Mouse (Mus musculus): ENCODE data around the gene Ggta1. TPM values are rescaled to one million over a fixed set of nuclear protein-coding genes. Genes with fewer than 3 reads are reported as not detected.

Gene Ggta1
- polyA plus RNA-seq, 1 experiment from 2014 or later, result 16.4 TPM

DNA sequence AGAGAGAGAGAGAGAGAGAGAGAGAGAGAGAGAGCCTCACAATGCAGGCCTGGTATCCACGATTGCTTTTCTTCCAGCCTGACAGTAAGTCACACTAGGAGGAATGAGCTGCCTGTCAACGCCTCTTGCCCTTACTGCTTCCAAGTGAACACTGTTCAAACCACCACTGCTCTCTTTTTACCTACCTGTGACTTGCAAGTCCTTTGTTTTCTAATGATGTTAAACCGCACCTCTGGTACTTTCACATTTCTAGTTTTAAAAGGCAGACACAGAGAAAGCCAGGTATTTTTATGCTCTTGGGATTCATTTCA, 15.7 kb upstream of the Ggta1 start:
- no peaks in the 10 kb centered on the region for H3K9me3 ChIP-seq (ENCODE audit: low read depth, low read length)
- H3K27ac ChIP-seq (ENCODE audit: low read depth), result no peak overlapping the region
- H3K36me3 ChIP-seq (ENCODE audit: insufficient read depth), result no peaks in the 10 kb centered on the region
- H3K27me3 ChIP-seq (ENCODE audit: insufficient read depth, low read length), result no peaks in the 10 kb centered on the region
- H3K4me3 ChIP-seq (ENCODE audit: low read depth, low read length), result no peak overlapping the region
- WGBS, result 53% methylated on average over 3 of the region's 3 CpGs
- no peaks in the 10 kb centered on the region for H3K4me1 ChIP-seq (ENCODE audit: insufficient read depth)
- no peak for ATAC-seq (ENCODE audit: insufficient read depth)
- H3K4me2 ChIP-seq, result no peak overlapping the region
- no peak overlapping the region for H3K9ac ChIP-seq
- TF ChIP-seq CTCF (IDR thresholded peaks at IDR 0.05; ENCODE audit: low read depth), result no peak
- DNase-seq, result no peak

DNA sequence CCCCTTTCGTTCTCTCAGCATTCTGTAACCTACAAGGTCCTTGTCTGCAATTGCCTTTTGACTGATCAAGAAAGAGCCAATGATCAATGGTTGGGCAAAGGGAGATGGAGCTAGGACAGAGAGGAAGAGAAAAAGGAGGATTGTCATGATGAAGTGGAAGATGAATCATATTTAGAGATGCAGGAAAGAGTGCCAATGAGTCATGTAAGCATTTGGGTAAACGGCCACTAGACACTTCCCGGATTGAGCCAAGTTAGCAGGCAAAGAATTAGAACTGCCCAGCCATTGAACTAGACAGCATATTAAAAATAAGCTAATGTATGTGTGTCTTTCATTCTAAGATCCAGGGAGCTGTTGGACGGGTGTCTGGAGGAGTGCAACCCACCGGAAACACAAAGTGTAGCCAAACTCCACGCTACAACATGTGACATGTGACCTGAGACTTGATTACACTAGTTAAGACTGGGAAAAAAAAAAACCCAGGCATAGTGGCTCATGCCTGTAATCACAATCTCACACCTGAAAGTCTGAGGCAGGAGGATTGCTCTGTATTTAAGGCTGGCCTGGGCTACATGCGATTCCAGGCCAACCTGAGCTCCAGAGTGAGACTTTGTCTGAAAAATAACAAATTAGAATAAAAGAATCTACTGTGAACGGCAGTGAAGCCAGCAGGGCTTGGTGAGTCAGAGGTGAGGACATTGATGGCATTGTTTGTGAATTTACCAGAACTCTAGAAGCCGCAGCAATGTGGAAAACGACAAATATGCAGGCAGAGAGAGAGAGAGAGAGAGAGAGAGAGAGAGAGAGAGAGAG, 15.2 kb upstream of the Ggta1 start:
- DNase-seq, result no peak

DNA sequence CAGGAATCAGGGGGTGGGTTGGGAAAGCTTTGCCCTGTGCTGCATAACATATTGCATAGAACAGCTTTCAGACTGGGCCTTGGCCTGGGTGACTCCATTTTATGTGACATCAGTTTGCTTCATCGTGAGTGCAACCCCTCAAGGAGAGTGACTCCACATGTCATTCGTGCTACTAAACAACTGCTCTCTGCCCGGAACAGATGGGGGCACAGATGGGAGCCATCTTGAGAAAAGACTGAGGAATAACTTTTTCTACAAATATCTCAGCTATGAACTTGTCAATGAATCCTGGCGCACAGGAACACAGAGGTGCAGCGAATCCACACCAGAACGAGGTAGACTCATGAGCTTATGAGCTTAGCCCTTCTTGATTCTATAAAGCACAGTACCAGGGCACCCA, 14.3 kb upstream of the Ggta1 start:
- WGBS, result 84% methylated on average over 6 of the region's 6 CpGs
- Histone ChIP-seq H3K4me1 (ENCODE audit: insufficient read depth) (no peaks in the 10 kb centered on the region), H3K36me3 (ENCODE audit: insufficient read depth) (no peaks in the 10 kb centered on the region), H3K4me2 (no peak overlapping the region), H3K27me3 (ENCODE audit: insufficient read depth, low read length) (no peaks in the 10 kb centered on the region), H3K9ac (no peak overlapping the region), H3K27ac (ENCODE audit: low read depth) (no peak overlapping the region), H3K4me3 (ENCODE audit: low read depth, low read length) (no peak overlapping the region), H3K9me3 (ENCODE audit: low read depth, low read length) (no peaks in the 10 kb centered on the region)
- no peak for TF ChIP-seq CTCF (IDR thresholded peaks at IDR 0.05; ENCODE audit: low read depth)
- ATAC-seq (ENCODE audit: insufficient read depth), result no peak
- no peak for DNase-seq

More for the DNA sequence above, 15.2 kb upstream of the Ggta1 start:
- no peaks in the 10 kb centered on the region for H3K36me3 ChIP-seq (ENCODE audit: insufficient read depth)
- no peak overlapping the region for H3K9ac ChIP-seq
- H3K4me2 ChIP-seq, result no peak overlapping the region
- H3K27ac ChIP-seq (ENCODE audit: low read depth), result no peak overlapping the region
- no peaks in the 10 kb centered on the region for H3K27me3 ChIP-seq (ENCODE audit: insufficient read depth, low read length)
- no peak overlapping the region for H3K4me3 ChIP-seq (ENCODE audit: low read depth, low read length)
- no peak for ATAC-seq (ENCODE audit: insufficient read depth)
- WGBS, result 71% methylated on average over 10 of the region's 10 CpGs
- no peaks in the 10 kb centered on the region for H3K9me3 ChIP-seq (ENCODE audit: low read depth, low read length)
- H3K4me1 ChIP-seq (ENCODE audit: insufficient read depth), result no peaks in the 10 kb centered on the region
- no peak for TF ChIP-seq CTCF (IDR thresholded peaks at IDR 0.05; ENCODE audit: low read depth)

GRCm38 (mm10) chr2:35474916-35475315, 11.9 kb upstream of the Ggta1 start:
- no peaks in the 10 kb centered on the region for H3K4me1 ChIP-seq (ENCODE audit: insufficient read depth)
- H3K9ac ChIP-seq, result no peak overlapping the region
- no peak overlapping the region for H3K4me3 ChIP-seq (ENCODE audit: low read depth, low read length)
- no peak for TF ChIP-seq CTCF (IDR thresholded peaks at IDR 0.05; ENCODE audit: low read depth)
- H3K27ac ChIP-seq (ENCODE audit: low read depth), result no peak overlapping the region
- no peak overlapping the region for H3K4me2 ChIP-seq
- WGBS, result 69% methylated on average over 1 of the region's 1 CpGs
- no peaks in the 10 kb centered on the region for H3K36me3 ChIP-seq (ENCODE audit: insufficient read depth)
- H3K9me3 ChIP-seq (ENCODE audit: low read depth, low read length), result no peaks in the 10 kb centered on the region
- no peaks in the 10 kb centered on the region for H3K27me3 ChIP-seq (ENCODE audit: insufficient read depth, low read length)
- DNase-seq (no peak), ATAC-seq (ENCODE audit: insufficient read depth) (no peak)

DNA sequence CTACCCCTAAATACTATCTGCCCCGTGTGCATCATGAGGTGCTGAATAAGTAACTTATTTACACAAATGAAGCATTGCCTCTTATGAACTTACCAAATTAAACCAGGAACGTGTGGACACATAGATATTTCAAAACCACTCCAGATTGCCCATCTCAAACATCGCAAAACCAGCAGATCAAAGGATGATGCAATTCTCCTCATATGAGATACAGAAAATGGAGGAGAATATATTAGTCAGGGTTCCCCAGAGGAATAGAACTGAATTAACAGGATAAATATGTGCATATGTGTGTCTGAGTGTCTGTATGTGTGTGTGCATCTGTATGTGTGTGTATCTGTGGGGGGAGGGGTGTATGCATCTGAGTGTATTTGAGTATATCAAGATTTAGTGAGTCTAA, 6.2 kb upstream of the Ggta1 start:
- no peak overlapping the region for H3K4me3 ChIP-seq (ENCODE audit: low read depth, low read length)
- H3K9me3 ChIP-seq (ENCODE audit: low read depth, low read length), result no peaks in the 10 kb centered on the region
- no peak overlapping the region for H3K27ac ChIP-seq (ENCODE audit: low read depth)
- TF ChIP-seq CTCF (IDR thresholded peaks at IDR 0.05; ENCODE audit: low read depth), result no peak
- 63% methylated on average over 3 of the region's 3 CpGs for WGBS
- ATAC-seq (ENCODE audit: insufficient read depth), result no peak
- no peaks in the 10 kb centered on the region for H3K4me1 ChIP-seq (ENCODE audit: insufficient read depth)
- H3K4me2 ChIP-seq, result no peak overlapping the region
- no peaks in the 10 kb centered on the region for H3K36me3 ChIP-seq (ENCODE audit: insufficient read depth)
- H3K27me3 ChIP-seq (ENCODE audit: insufficient read depth, low read length), result no peaks in the 10 kb centered on the region
- no peak for DNase-seq
- no peak overlapping the region for H3K9ac ChIP-seq

GRCm38 (mm10) chr2:35468276-35468675, 5.2 kb upstream of the Ggta1 start:
- DNase-seq, result no peak
- TF ChIP-seq CTCF (IDR thresholded peaks at IDR 0.05; ENCODE audit: low read depth), result no peak
- Histone ChIP-seq H3K4me2 (no peak overlapping the region), H3K4me1 (ENCODE audit: insufficient read depth) (peaks cover 4% of the 10 kb centered on the region; the same call in 1 of the 2 replicates), H3K27ac (ENCODE audit: low read depth) (no peak overlapping the region), H3K9ac (no peak overlapping the region), H3K27me3 (ENCODE audit: insufficient read depth, low read length) (no peaks in the 10 kb centered on the region), H3K36me3 (ENCODE audit: insufficient read depth) (no peaks in the 10 kb centered on the region), H3K9me3 (ENCODE audit: low read depth, low read length) (no peaks in the 10 kb centered on the region), H3K4me3 (ENCODE audit: low read depth, low read length) (no peak overlapping the region)
- no peak for ATAC-seq (ENCODE audit: insufficient read depth)
- WGBS, result 71% methylated on average over 2 of the region's 2 CpGs

DNA sequence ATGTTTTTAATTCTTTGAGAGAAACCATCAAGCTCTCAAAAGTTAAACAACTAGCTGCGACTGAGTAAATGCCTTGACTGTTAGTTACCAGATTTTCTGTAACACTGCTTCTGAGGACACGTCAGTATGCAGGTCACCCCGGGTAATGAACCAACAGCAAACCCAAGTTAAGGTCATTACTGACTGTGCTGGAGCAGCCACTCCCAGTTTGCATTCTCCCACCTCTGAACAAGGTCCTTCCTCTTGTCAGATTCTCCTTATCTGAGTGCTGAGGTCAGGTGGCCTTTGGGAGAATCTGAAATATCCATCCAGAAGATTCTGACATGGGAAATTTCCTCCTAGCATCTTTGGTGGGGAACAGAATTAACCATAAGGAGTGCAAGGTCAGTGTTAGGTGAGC, 4.8 kb upstream of the Ggta1 start:
- Histone ChIP-seq H3K9me3 (ENCODE audit: low read depth, low read length) (no peaks in the 10 kb centered on the region), H3K4me1 (ENCODE audit: insufficient read depth) (peaks cover 8% of the 10 kb centered on the region), H3K36me3 (ENCODE audit: insufficient read depth) (no peaks in the 10 kb centered on the region), H3K9ac (no peak overlapping the region), H3K27me3 (ENCODE audit: insufficient read depth, low read length) (no peaks in the 10 kb centered on the region), H3K4me3 (ENCODE audit: low read depth, low read length) (no peak overlapping the region), H3K4me2 (no peak overlapping the region), H3K27ac (ENCODE audit: low read depth) (no peak overlapping the region)
- ATAC-seq (ENCODE audit: insufficient read depth) (no peak), DNase-seq (no peak)
- no peak for TF ChIP-seq CTCF (IDR thresholded peaks at IDR 0.05; ENCODE audit: low read depth)
- WGBS, result 59% methylated on average over 3 of the region's 3 CpGs

All from lung, embryonic 14.5 days (tissue).